Mouse (Mus musculus): Measurements from ENCODE around the gene Nosip. TPM values are rescaled to one million over a fixed set of nuclear protein-coding genes. Genes with fewer than 3 reads are reported as not detected.

Nosip gene
- polyA plus RNA-seq, 1 experiment from 2014 or later = 65.1 TPM

DNA sequence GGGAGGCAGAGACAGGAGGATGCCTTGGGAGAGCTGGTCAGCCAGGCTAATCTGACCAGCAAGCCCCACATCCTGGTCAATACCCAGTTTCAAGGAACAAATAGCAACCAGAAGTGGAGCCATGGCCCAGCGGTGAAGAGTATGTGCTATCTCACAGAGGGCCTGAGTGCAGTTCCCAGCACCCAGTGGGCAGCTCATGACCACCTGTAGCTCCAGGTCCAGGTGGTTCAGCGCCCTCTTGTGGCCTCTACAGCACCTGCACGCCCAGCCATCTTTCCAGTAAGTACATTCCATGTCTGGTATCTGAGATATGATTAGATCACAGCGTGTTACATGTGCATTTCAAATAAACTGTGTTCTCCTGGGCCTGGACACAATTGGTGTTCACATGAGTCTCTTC, 23.9 kb downstream of the Nosip start:
- Histone ChIP-seq H3K4me3 (ENCODE audit: low read depth, low read length) (no peak overlapping the region), H3K9ac (ENCODE audit: low read length) (no peak overlapping the region), H3K27ac (ENCODE audit: low read depth, low read length) (no peak overlapping the region), H3K36me3 (ENCODE audit: control insufficient read depth, insufficient read depth, low read length) (peaks cover 16% of the 10 kb centered on the region), H3K4me1 (ENCODE audit: control insufficient read depth, insufficient read depth, low read length) (no peaks in the 10 kb centered on the region), H3K27me3 (ENCODE audit: control insufficient read depth, insufficient read depth, low read length) (no peaks in the 10 kb centered on the region), H3K4me2 (ENCODE audit: low read depth) (no peak overlapping the region), H3K9me3 (ENCODE audit: control insufficient read depth, low read length) (no peaks in the 10 kb centered on the region)
- DNase-seq (ENCODE audit: low spot score) = no peak
- 76% methylated on average over 4 of the region's 4 CpGs for WGBS
- ATAC-seq (ENCODE audit: insufficient read depth, low FRiP score, low TSS enrichment) = no peak

DNA sequence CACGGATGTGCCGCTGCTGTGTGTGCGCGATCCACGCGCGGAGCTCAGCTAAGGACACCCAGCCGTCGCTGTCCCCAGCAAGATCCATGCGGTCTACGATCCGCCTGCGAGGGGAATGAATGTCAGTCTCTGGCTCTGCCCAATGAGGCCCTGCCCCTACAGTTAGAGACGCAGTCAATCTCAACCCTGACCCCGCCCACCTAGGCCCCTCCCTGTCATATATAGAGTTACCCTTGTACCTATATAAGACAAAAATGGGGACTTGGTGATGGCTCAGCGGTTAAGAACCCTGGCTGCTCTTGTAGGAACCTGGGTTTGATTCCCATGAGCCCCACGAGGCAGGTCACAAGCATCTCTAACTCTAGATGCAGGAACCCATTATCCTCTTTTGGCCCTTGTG, 26.4 kb downstream of the Nosip start:
- no peak overlapping the region for H3K9ac ChIP-seq (ENCODE audit: low read length)
- H3K9me3 ChIP-seq (ENCODE audit: control insufficient read depth, low read length) = no peaks in the 10 kb centered on the region
- no peak overlapping the region for H3K4me2 ChIP-seq (ENCODE audit: low read depth)
- WGBS = 93% methylated on average over 17 of the region's 17 CpGs
- H3K27ac ChIP-seq (ENCODE audit: low read depth, low read length) = no peak overlapping the region
- ATAC-seq (ENCODE audit: insufficient read depth, low FRiP score, low TSS enrichment) (no peak), DNase-seq (ENCODE audit: low spot score) (no peak)
- 0 out of 2 replicates have a peak, but pooled peaks cover 2% of the 10 kb centered on the region for H3K4me1 ChIP-seq (ENCODE audit: control insufficient read depth, insufficient read depth, low read length)
- no peak overlapping the region for H3K4me3 ChIP-seq (ENCODE audit: low read depth, low read length)
- H3K36me3 ChIP-seq (ENCODE audit: control insufficient read depth, insufficient read depth, low read length) = peaks cover 8% of the 10 kb centered on the region
- H3K27me3 ChIP-seq (ENCODE audit: control insufficient read depth, insufficient read depth, low read length) = no peaks in the 10 kb centered on the region

DNA sequence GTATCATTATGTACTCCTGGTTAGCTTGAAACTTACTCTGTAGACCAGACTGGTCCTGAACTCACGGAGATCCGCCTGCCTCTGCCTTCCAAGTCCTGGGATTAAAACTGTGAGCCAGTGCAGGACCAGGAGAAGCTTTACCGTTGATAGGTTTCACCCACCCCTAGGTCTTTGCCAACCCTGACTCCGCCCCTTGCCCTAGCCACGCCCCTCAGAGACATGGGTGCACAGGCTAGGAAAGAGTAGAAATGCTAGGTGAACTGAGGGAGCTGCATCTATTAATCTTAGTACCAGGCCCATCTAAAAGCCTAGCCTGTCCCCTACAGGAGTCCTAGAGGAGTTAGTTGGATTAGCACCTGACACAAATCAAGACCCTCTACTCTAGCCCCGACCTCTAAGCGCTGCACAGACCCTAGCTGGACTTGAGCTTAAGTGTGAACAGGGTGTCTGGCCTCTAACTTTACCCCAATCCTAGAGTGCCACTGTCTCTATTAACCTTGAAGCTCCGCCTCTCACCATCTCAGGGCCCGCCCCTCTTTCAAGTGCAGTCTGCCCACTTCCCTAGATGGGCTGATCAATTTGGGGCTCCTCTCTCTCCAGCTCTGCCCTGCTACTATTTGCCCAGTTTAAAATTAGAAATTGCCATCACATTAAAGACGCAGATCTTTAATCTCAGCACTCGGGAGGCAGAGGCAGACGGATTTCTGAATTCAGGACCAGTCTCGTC, 28.2 kb downstream of the Nosip start:
- no peak for ATAC-seq (ENCODE audit: insufficient read depth, low FRiP score, low TSS enrichment)
- no peak overlapping the region; the same call in 1 of the 2 replicates for H3K4me2 ChIP-seq (ENCODE audit: low read depth)
- no peak overlapping the region; the same call in 1 of the 2 replicates for H3K4me3 ChIP-seq (ENCODE audit: low read depth, low read length)
- no peaks in the 10 kb centered on the region for H3K9me3 ChIP-seq (ENCODE audit: control insufficient read depth, low read length)
- WGBS = 83% methylated on average over 13 of the region's 13 CpGs
- H3K4me1 ChIP-seq (ENCODE audit: control insufficient read depth, insufficient read depth, low read length) = 0 out of 2 replicates have a peak, but pooled peaks cover 2% of the 10 kb centered on the region
- DNase-seq (ENCODE audit: low spot score) = no peak
- H3K36me3 ChIP-seq (ENCODE audit: control insufficient read depth, insufficient read depth, low read length) = peaks cover 8% of the 10 kb centered on the region
- H3K27me3 ChIP-seq (ENCODE audit: control insufficient read depth, insufficient read depth, low read length) = no peaks in the 10 kb centered on the region
- no peak overlapping the region for H3K27ac ChIP-seq (ENCODE audit: low read depth, low read length)
- H3K9ac ChIP-seq (ENCODE audit: low read length) = no peak overlapping the region

DNA sequence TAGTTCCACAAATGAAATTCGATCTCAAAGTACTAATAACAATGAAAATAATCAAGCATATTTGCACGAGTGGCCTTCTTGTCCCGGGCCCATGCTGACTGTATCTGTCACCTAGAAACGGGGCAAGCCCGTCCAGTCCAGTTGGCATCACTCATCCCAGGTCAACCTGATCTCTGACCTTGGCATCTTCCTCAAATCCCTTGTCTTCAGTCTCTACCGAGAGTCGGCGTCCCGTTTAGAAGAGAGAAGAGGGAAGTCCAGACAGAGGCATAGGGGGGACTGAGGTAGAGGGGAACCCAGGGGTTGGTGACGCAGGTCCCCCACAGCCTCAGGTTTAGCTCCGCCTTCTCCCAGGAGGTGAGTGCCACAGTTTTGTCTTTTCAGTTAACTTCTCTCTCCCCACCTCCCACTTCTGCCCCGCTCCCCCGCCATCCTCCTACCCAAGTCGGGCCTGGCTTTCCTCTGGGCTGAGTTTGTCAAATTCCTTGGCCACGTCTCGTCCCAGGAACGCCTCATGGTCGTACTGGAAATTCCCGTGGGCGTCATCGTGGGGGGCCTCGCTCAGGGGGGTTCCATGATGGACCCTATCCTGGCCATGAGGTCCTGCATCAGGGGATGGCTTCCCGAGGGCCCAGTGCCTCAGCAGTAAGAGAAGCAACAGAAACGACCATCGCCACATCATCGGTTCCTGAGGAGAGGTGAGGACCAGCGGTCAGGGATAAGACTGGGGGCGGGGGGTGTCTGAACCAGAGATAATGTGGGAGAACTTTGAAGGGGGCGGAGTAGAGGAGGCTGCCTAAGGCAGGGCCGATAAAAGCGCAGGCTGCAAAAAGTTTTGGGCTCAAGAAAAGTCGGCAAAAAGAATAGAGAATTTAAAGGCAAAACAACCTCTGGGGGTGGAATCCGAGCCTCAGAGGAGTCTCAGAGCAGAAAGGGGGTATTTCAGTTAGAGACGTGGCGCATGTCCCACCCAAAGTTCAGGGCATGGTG, 29.1 kb downstream of the Nosip start:
- Histone ChIP-seq H3K27ac (ENCODE audit: low read depth, low read length) (0 out of 2 replicates have a peak overlapping the region, but pooled peaks have one; percentile 23), H3K4me1 (ENCODE audit: control insufficient read depth, insufficient read depth, low read length) (0 out of 2 replicates have a peak, but pooled peaks cover 2% of the 10 kb centered on the region), H3K9ac (ENCODE audit: low read length) (peak overlapping the region; percentile 55), H3K36me3 (ENCODE audit: control insufficient read depth, insufficient read depth, low read length) (peaks cover 4% of the 10 kb centered on the region), H3K4me2 (ENCODE audit: low read depth) (peak overlapping the region; percentile 60), H3K9me3 (ENCODE audit: control insufficient read depth, low read length) (no peaks in the 10 kb centered on the region), H3K27me3 (ENCODE audit: control insufficient read depth, insufficient read depth, low read length) (no peaks in the 10 kb centered on the region), H3K4me3 (ENCODE audit: low read depth, low read length) (peak overlapping the region; percentile 49)
- ATAC-seq (ENCODE audit: insufficient read depth, low FRiP score, low TSS enrichment) = 0 out of 2 replicates have a peak, but pooled peaks have one; percentile 30
- WGBS = 16% methylated on average over 35 of the region's 35 CpGs
- peak; percentile 40 for DNase-seq (ENCODE audit: low spot score)

DNA sequence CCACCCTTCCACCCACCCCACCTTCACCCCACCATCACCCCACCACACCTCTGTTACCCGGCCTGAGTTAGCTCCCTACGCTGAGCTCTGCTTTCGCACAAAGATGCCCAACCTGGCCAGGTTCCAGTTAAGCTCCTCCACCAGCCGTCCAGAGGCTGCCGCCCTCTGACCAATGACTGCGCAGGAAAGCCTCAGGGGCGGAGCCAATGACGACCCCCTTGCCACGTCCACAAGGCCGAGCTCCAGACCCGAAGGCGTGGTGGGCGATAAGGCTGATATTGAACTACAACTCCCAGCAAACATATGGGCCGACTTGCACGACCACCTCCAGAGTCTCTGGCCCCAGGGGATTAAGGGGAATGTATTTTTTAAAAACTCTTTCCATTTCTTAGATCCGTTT, 29.8 kb downstream of the Nosip start, which contains the start of gene Rcn3:
Rcn3 (minus strand) TSS at position 174 of the 400 bp plus-strand sequence.
- H3K27ac ChIP-seq (ENCODE audit: low read depth, low read length) = 0 out of 2 replicates have a peak within 1 kb of the TSS, but pooled peaks have one; percentile 23

DNA sequence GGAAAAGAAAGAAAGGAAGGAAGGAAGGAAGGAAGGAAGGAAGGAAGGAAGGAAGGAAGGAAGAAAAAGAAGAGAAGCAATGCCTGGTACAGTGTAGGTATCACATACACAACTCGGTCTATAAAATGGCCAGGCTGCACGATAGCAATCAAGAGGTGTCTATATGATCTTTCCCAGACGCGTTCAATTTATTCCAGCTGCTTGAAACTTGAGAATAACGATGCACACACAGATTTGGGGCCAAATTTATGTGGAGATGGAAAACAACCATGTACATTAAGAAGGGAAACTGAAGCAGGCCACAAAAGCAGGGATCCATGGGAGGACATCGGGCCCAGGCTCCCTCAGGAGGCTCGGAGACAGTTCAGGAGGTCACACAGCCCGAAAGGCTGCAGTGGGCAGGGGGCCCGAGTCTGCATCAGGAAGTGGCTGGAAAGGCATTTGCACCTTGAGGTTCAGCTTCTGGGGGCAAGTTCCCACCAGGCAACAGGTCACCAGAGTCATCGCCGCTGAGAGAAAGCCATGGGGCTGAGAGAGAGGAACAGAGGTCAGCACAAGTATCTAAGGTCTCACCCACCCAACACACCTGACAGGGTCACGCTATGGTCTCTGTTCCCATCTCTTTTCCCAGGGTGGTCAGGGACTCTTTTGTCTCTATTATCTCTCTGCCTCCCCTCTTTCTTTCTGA, 30.7 kb downstream of the Nosip start:
- Histone ChIP-seq H3K4me2 (ENCODE audit: low read depth) (no peak overlapping the region), H3K27ac (ENCODE audit: low read depth, low read length) (no peak overlapping the region), H3K9ac (ENCODE audit: low read length) (no peak overlapping the region), H3K4me1 (ENCODE audit: control insufficient read depth, insufficient read depth, low read length) (0 out of 2 replicates have a peak, but pooled peaks cover 2% of the 10 kb centered on the region), H3K4me3 (ENCODE audit: low read depth, low read length) (no peak overlapping the region), H3K27me3 (ENCODE audit: control insufficient read depth, insufficient read depth, low read length) (no peaks in the 10 kb centered on the region), H3K36me3 (ENCODE audit: control insufficient read depth, insufficient read depth, low read length) (no peaks in the 10 kb centered on the region), H3K9me3 (ENCODE audit: control insufficient read depth, low read length) (no peaks in the 10 kb centered on the region)
- ATAC-seq (ENCODE audit: insufficient read depth, low FRiP score, low TSS enrichment) (no peak), DNase-seq (ENCODE audit: low spot score) (no peak)
- WGBS = 58% methylated on average over 12 of the region's 12 CpGs

More for the DNA sequence above, 29.8 kb downstream of the Nosip start, which contains the start of gene Rcn3:
- H3K9me3 ChIP-seq (ENCODE audit: control insufficient read depth, low read length) = no peaks in the 10 kb centered on the region
- no peaks in the 10 kb centered on the region; the same call in 1 of the 2 replicates for H3K36me3 ChIP-seq (ENCODE audit: control insufficient read depth, insufficient read depth, low read length)
- DNase-seq (ENCODE audit: low spot score) = peak; percentile 93
- H3K4me1 ChIP-seq (ENCODE audit: control insufficient read depth, insufficient read depth, low read length) = 0 out of 2 replicates have a peak, but pooled peaks cover 2% of the 10 kb centered on the region
- H3K4me3 ChIP-seq (ENCODE audit: low read depth, low read length) = peak within 1 kb of the TSS; percentile 49
- WGBS = under 1% methylated on average over 16 of the region's 16 CpGs
- H3K9ac ChIP-seq (ENCODE audit: low read length) = peak within 1 kb of the TSS; percentile 55
- ATAC-seq (ENCODE audit: insufficient read depth, low FRiP score, low TSS enrichment) = peak; percentile 90
- H3K27me3 ChIP-seq (ENCODE audit: control insufficient read depth, insufficient read depth, low read length) = no peaks in the 10 kb centered on the region
- H3K4me2 ChIP-seq (ENCODE audit: low read depth) = peak within 1 kb of the TSS; percentile 60

DNA sequence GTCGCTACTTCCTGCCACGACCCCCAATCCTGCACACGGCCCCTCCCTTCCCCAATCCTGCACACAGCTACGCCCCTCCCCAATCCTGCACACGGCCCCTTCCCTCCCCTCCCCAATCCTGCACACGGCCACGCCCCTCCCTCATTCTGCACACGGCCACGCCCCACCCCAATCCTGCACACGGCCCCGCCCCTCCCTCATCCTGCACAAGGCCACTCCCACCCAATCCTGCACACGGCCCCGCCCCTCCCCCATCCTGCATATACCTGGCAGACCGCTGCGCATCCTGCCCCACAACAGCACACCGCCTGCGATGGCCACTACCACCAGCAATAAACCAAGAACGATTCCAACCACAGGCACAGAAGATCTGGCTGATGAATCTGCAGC, 31.3 kb downstream of the Nosip start:
- 0 out of 2 replicates have a peak, but pooled peaks cover 2% of the 10 kb centered on the region for H3K4me1 ChIP-seq (ENCODE audit: control insufficient read depth, insufficient read depth, low read length)
- H3K4me3 ChIP-seq (ENCODE audit: low read depth, low read length) = no peak overlapping the region
- peak; percentile 49 for DNase-seq (ENCODE audit: low spot score)
- no peak overlapping the region for H3K9ac ChIP-seq (ENCODE audit: low read length)
- no peaks in the 10 kb centered on the region for H3K27me3 ChIP-seq (ENCODE audit: control insufficient read depth, insufficient read depth, low read length)
- H3K36me3 ChIP-seq (ENCODE audit: control insufficient read depth, insufficient read depth, low read length) = no peaks in the 10 kb centered on the region
- no peak for ATAC-seq (ENCODE audit: insufficient read depth, low FRiP score, low TSS enrichment)
- H3K9me3 ChIP-seq (ENCODE audit: control insufficient read depth, low read length) = no peaks in the 10 kb centered on the region
- 0 out of 2 replicates have a peak overlapping the region, but pooled peaks have one; percentile 42 for H3K27ac ChIP-seq (ENCODE audit: low read depth, low read length)
- whole genome bisulfite sequencing = 35% methylated on average over 13 of the region's 18 CpGs
- no peak overlapping the region for H3K4me2 ChIP-seq (ENCODE audit: low read depth)

DNA sequence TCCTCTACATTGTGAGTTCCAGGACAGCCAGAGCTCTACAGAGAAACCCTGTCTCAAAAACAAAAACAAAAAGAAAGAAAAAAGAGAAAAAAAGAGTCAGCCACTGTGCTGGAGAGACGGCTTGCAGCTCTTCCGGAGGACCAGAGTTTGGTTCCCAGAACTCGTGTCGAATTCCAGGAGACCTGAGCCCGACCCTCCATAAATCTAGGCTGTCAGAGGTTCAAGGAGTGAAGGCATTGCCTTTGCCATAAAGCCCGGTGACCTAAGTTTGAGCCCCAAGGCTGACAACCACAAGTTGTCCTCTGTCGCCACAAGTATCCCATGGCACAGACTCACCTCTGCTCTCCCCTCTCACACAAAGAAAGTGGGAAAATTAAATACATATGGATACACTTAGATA, 31.9 kb downstream of the Nosip start:
- no peak overlapping the region for H3K4me2 ChIP-seq (ENCODE audit: low read depth)
- no peaks in the 10 kb centered on the region for H3K9me3 ChIP-seq (ENCODE audit: control insufficient read depth, low read length)
- 9% methylated on average over 7 of the region's 7 CpGs for WGBS
- no peak for DNase-seq (ENCODE audit: low spot score)
- H3K27ac ChIP-seq (ENCODE audit: low read depth, low read length) = 0 out of 2 replicates have a peak overlapping the region, but pooled peaks have one; percentile 42
- 0 out of 2 replicates have a peak, but pooled peaks cover 2% of the 10 kb centered on the region for H3K4me1 ChIP-seq (ENCODE audit: control insufficient read depth, insufficient read depth, low read length)
- H3K9ac ChIP-seq (ENCODE audit: low read length) = no peak overlapping the region
- no peaks in the 10 kb centered on the region for H3K27me3 ChIP-seq (ENCODE audit: control insufficient read depth, insufficient read depth, low read length)
- no peak overlapping the region for H3K4me3 ChIP-seq (ENCODE audit: low read depth, low read length)
- ATAC-seq (ENCODE audit: insufficient read depth, low FRiP score, low TSS enrichment) = no peak
- H3K36me3 ChIP-seq (ENCODE audit: control insufficient read depth, insufficient read depth, low read length) = no peaks in the 10 kb centered on the region
